Mouse (Mus musculus) testis, adult 2 months (tissue): ENCODE results near the gene Srpk2. TPM values are rescaled to one million over a fixed set of nuclear protein-coding genes. Genes with fewer than 3 reads are reported as not detected.

ENCODE experiments used
- H3K27ac ChIP-seq: fragments of 200-500 bp; 2 replicates; pipeline ENCODE4 v1.5.1; 2012; ENCODE audit warnings: low read depth, low read length; ENCODE audit not compliant: control insufficient read depth, insufficient read depth
- H3K27me3 ChIP-seq: fragments of 200-500 bp; 2 replicates; pipeline ENCODE4 v1.6.1; 2012; ENCODE audit warnings: mild to moderate bottlenecking, low read length, moderate library complexity; ENCODE audit not compliant: control insufficient read depth, insufficient read depth
- H3K36me3 ChIP-seq: fragments of 200-500 bp; 2 replicates; pipeline ENCODE4 v1.6.1; 2012; ENCODE audit warnings: mild to moderate bottlenecking, low read length; ENCODE audit not compliant: control insufficient read depth, insufficient read depth
- H3K4me1 ChIP-seq: fragments of 200-500 bp; 2 replicates; pipeline ENCODE4 v1.6.1; 2012; ENCODE audit warnings: low read length; ENCODE audit not compliant: control insufficient read depth, insufficient read depth
- H3K4me3 ChIP-seq: fragments of 200-500 bp; 2 replicates; pipeline ENCODE4 v1.5.1; 2012; ENCODE audit warnings: low read depth, mild to moderate bottlenecking, low read length, moderate library complexity, mixed read lengths; ENCODE audit not compliant: control insufficient read depth
- CTCF ChIP-seq: fragments of 200-500 bp; IDR thresholded peaks from 2 replicates; pipeline ENCODE4 v1.5.1; 2012; ENCODE audit warnings: low read depth, mild to moderate bottlenecking, inconsistent platforms, low read length, moderate library complexity; ENCODE audit not compliant: control insufficient read depth, insufficient read depth, insufficient replicate concordance
- POLR2A ChIP-seq: fragments of 200-500 bp; IDR thresholded peaks from 2 replicates; pipeline ENCODE4 v1.6.1; 2012; ENCODE audit warnings: low read depth, mild to moderate bottlenecking, inconsistent platforms, low read length, moderate library complexity; ENCODE audit not compliant: control insufficient read depth
- polyA plus RNA-seq: library from polyadenylated mRNA; depleted of rRNA; stranded (reverse); fragments of >200 nt; gene quantifications from 2 replicates; pipeline ENCODE4 v1.2.3, GENCODE M21; 2012

The Srpk2 gene
- polyA plus RNA-seq, 1 experiment = 229 TPM

- Histone ChIP-seq H3K36me3 (no peaks in the 10 kb centered on the region), H3K4me3 (no peak overlapping the region), H3K4me1 (no peaks in the 10 kb centered on the region), H3K27me3 (no peaks in the 10 kb centered on the region), H3K27ac (no peak overlapping the region)
- TF ChIP-seq POLR2A (no peak), CTCF (no peak)
Measured at GRCm38 (mm10) chr5:23661191-23661590, 23.2 kb downstream of the Srpk2 start.

DNA sequence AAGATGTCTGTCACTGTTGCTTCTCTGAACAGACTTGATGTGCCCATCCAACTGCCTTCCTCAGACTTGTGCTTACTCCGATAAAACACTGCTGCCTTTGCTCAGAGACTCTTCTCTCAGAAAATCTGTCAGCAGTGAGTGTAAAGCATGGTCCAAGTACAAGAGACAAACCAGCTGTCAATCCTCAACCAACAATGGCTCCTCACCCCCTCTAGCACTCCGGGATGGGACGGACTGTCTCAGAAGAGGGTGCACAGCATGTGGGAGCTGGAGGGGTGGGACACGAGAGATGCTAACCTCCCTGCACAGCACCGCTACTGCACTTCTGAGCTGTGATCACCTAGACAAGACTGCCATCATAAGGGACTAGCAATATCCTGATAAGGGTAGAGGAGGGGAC lies 26.4 kb downstream of the Srpk2 start:
- Histone ChIP-seq H3K36me3 (no peaks in the 10 kb centered on the region), H3K27me3 (no peaks in the 10 kb centered on the region), H3K27ac (no peak overlapping the region), H3K4me3 (no peak overlapping the region), H3K4me1 (no peaks in the 10 kb centered on the region)
- no peak for TF ChIP-seq CTCF
- TF ChIP-seq POLR2A = no peak

DNA sequence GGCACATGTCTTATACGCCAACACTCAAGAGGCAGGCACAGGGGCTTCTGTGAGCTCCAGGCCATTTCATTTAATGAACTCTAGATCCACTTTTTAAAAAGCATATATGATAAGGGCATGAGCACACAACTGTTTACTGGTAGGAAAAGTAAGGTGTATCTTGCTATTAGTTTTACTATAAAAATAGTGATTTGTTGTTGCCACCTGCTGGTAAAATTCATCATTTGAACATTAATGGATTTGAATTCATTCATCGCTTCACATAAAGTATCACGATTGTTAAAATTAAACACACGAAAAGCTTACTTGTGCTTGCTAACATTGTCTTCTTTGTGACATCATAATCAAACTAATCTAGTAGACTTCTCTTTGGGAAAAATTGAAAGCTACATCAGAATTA lies 27.8 kb downstream of the Srpk2 start:
- H3K4me3 ChIP-seq = no peak overlapping the region
- H3K27ac ChIP-seq = no peak overlapping the region
- H3K36me3 ChIP-seq = no peaks in the 10 kb centered on the region
- TF ChIP-seq CTCF (no peak), POLR2A (no peak)
- no peaks in the 10 kb centered on the region for H3K4me1 ChIP-seq
- no peaks in the 10 kb centered on the region for H3K27me3 ChIP-seq

DNA sequence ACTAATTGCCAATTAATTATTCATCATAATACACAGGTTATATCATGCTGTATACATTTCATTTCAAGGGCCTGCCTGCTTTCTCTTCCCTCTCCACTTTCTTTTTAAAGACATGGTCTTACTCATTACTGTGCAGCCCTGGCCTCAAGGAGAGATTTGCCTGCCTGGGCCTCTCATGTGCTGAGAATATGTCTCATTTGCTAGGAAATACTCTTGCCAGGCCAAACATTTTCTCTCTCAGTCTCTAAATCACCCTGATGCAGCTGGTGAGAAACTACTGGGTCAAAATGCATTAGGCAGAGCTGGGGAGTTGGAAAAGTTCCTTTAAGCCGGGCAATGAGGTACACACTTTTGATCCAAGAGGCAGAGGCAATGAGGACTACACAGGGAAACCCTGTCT lies 29.4 kb downstream of the Srpk2 start:
- H3K4me1 ChIP-seq = no peaks in the 10 kb centered on the region
- H3K27me3 ChIP-seq = no peaks in the 10 kb centered on the region
- TF ChIP-seq POLR2A (no peak), CTCF (no peak)
- no peak overlapping the region for H3K27ac ChIP-seq
- H3K4me3 ChIP-seq = no peak overlapping the region
- no peaks in the 10 kb centered on the region for H3K36me3 ChIP-seq

DNA sequence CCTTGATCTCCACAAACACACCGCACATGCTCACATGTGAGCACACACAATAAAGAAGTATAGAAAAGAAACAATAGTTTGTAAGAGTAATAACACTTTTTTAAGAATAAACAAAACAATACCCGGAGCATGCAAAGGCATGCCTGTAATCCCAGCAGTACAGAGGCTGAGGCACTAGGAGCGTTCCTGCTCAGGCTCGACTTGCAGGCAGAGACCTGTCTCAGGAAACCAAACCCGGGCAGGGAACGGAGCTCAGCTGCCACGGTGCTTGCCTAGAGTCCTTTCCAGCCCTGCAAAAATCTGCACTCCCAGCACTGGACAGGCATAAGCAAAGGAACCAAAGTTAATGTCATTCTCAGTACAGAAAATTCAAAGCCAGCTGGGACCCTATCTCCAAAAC lies 32.1 kb downstream of the Srpk2 start:
- Histone ChIP-seq H3K36me3 (no peaks in the 10 kb centered on the region), H3K27ac (no peak overlapping the region), H3K4me1 (no peaks in the 10 kb centered on the region), H3K4me3 (no peak overlapping the region), H3K27me3 (no peaks in the 10 kb centered on the region)
- TF ChIP-seq POLR2A (no peak), CTCF (no peak)

GRCm38 (mm10) chr5:23651786-23652185 lies 32.6 kb downstream of the Srpk2 start:
- Histone ChIP-seq H3K4me1 (no peaks in the 10 kb centered on the region), H3K4me3 (no peak overlapping the region), H3K27ac (no peak overlapping the region), H3K27me3 (no peaks in the 10 kb centered on the region), H3K36me3 (no peaks in the 10 kb centered on the region)
- TF ChIP-seq POLR2A (no peak), CTCF (no peak)

GRCm38 (mm10) chr5:23650504-23650903 lies 33.9 kb downstream of the Srpk2 start:
- Histone ChIP-seq H3K27ac (no peak overlapping the region), H3K27me3 (no peaks in the 10 kb centered on the region), H3K4me1 (no peaks in the 10 kb centered on the region), H3K4me3 (no peak overlapping the region), H3K36me3 (no peaks in the 10 kb centered on the region)
- no peak for TF ChIP-seq CTCF
- TF ChIP-seq POLR2A = no peak

DNA sequence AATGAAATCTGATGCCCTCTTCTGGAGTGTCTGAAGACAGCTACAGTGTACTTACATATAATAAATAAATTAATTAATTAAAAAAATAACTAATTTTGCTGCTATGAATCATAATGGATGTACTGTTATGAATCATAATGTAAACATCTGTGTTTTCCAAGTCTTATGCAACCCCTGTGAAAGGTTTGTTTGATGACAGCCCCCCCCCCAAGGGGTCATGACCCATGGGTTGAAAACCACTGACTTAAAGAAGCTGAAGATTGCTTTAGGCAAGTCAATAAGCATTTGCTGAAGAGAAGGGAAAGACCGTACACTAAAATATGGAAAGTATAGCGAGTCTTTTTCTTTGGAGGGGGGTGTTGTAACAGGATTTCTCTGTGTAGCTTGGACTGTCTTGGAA lies 35.2 kb downstream of the Srpk2 start:
- no peaks in the 10 kb centered on the region for H3K4me1 ChIP-seq
- no peak for TF ChIP-seq CTCF
- TF ChIP-seq POLR2A = no peak
- no peak overlapping the region for H3K4me3 ChIP-seq
- no peaks in the 10 kb centered on the region for H3K27me3 ChIP-seq
- no peaks in the 10 kb centered on the region for H3K36me3 ChIP-seq
- H3K27ac ChIP-seq = no peak overlapping the region
